Mouse (Mus musculus) olfactory bulb, adult 2 months (tissue): ENCODE data around the gene Mrtfb.

Experiments
- CTCF ChIP-seq: fragments of 200-500 bp; IDR thresholded peaks from 2 replicates; pipeline ENCODE4 v1.5.1; 2012; ENCODE audit warnings: low read depth, mild to moderate bottlenecking, low read length, moderate library complexity; ENCODE audit not compliant: insufficient read depth
- POLR2A ChIP-seq: fragments of 200-500 bp; IDR thresholded peaks from 2 replicates; pipeline ENCODE4 v1.6.1; 2012; ENCODE audit warnings: mild to moderate bottlenecking, low read depth, low read length, moderate library complexity; ENCODE audit not compliant: insufficient read depth

GRCm38 (mm10) chr16:13414566-13414965, 158.3 kb downstream of the Mrtfb start:
- no peak for TF ChIP-seq POLR2A
- no peak for TF ChIP-seq CTCF
